Mouse (Mus musculus) stomach, embryonic 14.5 days (tissue): ENCODE results near the gene Cd70. TPM values are rescaled to one million over a fixed set of nuclear protein-coding genes. Genes with fewer than 3 reads are reported as not detected.

Experiments
- ATAC-seq: fragments of 200-750 bp; cut with Nextera tagmentation; 2 replicates; pipeline ENCODE4 v1.8.0; 2017; ENCODE audit warnings: low read depth, moderate TSS enrichment; ENCODE audit not compliant: insufficient number of reproducible peaks, insufficient read depth, low FRiP score
- H3K27ac ChIP-seq: fragments of 300-500 bp; sonication (generic); 2 replicates; pipeline ENCODE4 v1.5.1; 2014; ENCODE audit warnings: mild to moderate bottlenecking, low read length, moderate library complexity, mixed read lengths
- H3K27me3 ChIP-seq: fragments of 300-500 bp; sonication (generic); 2 replicates; pipeline ENCODE4 v1.6.1; 2014; ENCODE audit warnings: low read length, control low read depth, mixed read lengths; ENCODE audit not compliant: control insufficient read depth, insufficient read depth
- H3K36me3 ChIP-seq: fragments of 300-500 bp; sonication (generic); 2 replicates; pipeline ENCODE4 v1.6.1; 2014; ENCODE audit warnings: mild to moderate bottlenecking, control low read depth, low read length, moderate library complexity, mixed read lengths; ENCODE audit not compliant: control insufficient read depth, insufficient read depth
- H3K4me1 ChIP-seq: fragments of 300-500 bp; sonication (generic); 2 replicates; pipeline ENCODE4 v1.6.1; 2014; ENCODE audit warnings: low read length, control low read depth, mixed read lengths; ENCODE audit not compliant: control insufficient read depth, insufficient read depth
- H3K4me2 ChIP-seq: fragments of 300-500 bp; sonication (generic); replicated peaks from 2 replicates; pipeline ENCODE4 v1.6.1; 2014; ENCODE audit warnings: low read depth, low read length, control low read depth
- H3K4me3 ChIP-seq: fragments of 300-500 bp; sonication (generic); 2 replicates; pipeline ENCODE4 v1.5.1; 2014; ENCODE audit warnings: low read depth, low read length, control low read depth
- H3K9ac ChIP-seq: fragments of 300-500 bp; sonication (generic); replicated peaks from 2 replicates; pipeline ENCODE4 v1.6.1; 2014; ENCODE audit warnings: low read depth, mild to moderate bottlenecking, control low read depth, low read length, moderate library complexity, mixed read lengths
- H3K9me3 ChIP-seq: fragments of 300-500 bp; sonication (generic); 2 replicates; pipeline ENCODE4 v1.6.1; 2016; ENCODE audit warnings: low read depth, low read length, control low read depth; ENCODE audit not compliant: control insufficient read depth
- WGBS: fragments of 180-500 bp; shearing (Covaris S2); extraction: QIAGEN DNeasy Blood & Tissue Kit; methylation state at CpG from one replicate; pipeline ENCODE4 v1.1.7; 2014; 5-methylcytosine and 5-hydroxymethylcytosine counted together
- polyA plus RNA-seq: library from polyadenylated mRNA; unstranded; fragments of >200 nt; fragmentation: Nextera tagmentation; extraction: Ambion mirVana; gene quantifications from 2 replicates; pipeline ENCODE4 v1.2.1, GENCODE M21; 2014

Cd70 gene
- polyA plus RNA-seq, 1 experiment from 2014 or later = not detected

DNA sequence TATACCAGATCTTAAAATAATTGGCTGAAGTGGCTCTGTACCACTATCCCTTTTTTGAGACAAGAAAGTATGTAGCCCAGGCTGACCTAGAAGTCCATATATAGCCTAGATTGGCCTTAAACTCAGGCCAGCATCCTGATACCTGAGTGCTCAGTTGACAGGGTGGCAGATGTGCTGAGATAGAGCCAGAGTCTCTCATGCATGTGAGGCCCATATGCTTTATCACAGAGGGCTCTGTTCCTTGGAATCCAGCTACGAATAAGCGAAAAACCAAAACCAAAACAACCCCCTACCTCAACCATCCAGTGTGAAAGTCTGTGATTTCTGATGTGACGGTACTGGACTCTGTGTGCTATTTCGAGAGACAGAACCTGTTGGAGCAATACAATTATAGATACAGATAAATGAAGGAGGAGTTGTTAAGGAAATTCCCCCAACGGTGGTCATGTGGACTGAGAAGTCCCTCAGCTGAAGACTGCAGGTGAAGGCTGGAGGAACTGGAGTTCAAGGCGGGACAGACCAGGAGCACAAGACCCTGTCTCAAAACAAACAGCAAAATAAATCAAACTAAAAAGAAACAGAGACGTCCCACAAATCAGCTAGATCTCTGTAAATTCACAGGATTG is 41.4 kb downstream of the Cd70 start:
- Histone ChIP-seq H3K4me3 (no peak overlapping the region), H3K27ac (no peak overlapping the region), H3K36me3 (no peaks in the 10 kb centered on the region), H3K4me2 (no peak overlapping the region), H3K4me1 (peaks cover 14% of the 10 kb centered on the region), H3K27me3 (no peaks in the 10 kb centered on the region), H3K9me3 (no peaks in the 10 kb centered on the region), H3K9ac (no peak overlapping the region)
- 81% methylated on average over 7 of the region's 7 CpGs for WGBS
- no peak for ATAC-seq

DNA sequence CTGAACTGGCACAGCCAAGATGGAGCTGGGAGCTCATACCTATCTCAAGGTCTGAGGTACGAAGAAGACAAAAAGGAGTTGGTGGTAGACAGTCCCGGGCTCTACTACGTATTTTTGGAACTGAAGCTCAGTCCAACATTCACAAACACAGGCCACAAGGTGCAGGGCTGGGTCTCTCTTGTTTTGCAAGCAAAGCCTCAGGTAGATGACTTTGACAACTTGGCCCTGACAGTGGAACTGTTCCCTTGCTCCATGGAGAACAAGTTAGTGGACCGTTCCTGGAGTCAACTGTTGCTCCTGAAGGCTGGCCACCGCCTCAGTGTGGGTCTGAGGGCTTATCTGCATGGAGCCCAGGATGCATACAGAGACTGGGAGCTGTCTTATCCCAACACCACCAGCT is 42.5 kb downstream of the Cd70 start:
- Histone ChIP-seq H3K36me3 (no peaks in the 10 kb centered on the region), H3K9ac (no peak overlapping the region), H3K4me1 (peaks cover 14% of the 10 kb centered on the region), H3K4me2 (no peak overlapping the region), H3K9me3 (no peaks in the 10 kb centered on the region), H3K4me3 (no peak overlapping the region), H3K27ac (no peak overlapping the region), H3K27me3 (no peaks in the 10 kb centered on the region)
- WGBS = 88% methylated on average over 5 of the region's 5 CpGs
- ATAC-seq = no peak

DNA sequence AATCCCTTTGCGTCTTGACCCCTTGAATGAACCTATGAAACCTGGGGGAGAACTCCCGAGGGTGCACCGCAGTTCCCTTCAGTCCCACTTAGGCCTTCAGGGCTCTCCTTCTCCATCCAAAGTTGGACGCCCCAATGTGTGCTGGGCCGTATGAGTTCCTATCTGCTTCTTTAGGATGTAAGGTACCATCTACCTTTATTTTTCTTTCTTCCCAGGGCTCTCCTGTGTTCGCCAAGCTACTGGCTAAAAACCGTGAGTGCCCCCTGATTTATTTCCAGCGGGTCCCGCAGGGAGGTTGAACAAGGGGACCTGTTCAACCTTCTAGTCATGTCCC is 43.6 kb downstream of the Cd70 start:
- Histone ChIP-seq H3K9ac (no peak overlapping the region), H3K4me3 (peak overlapping the region; percentile 54), H3K9me3 (no peaks in the 10 kb centered on the region), H3K27ac (no peak overlapping the region), H3K27me3 (no peaks in the 10 kb centered on the region), H3K36me3 (no peaks in the 10 kb centered on the region), H3K4me1 (peaks cover 14% of the 10 kb centered on the region), H3K4me2 (peak overlapping the region; percentile 74)
- ATAC-seq = 0 out of 2 replicates have a peak, but pooled peaks have one; percentile 1
- 10% methylated on average over 9 of the region's 9 CpGs for WGBS

DNA sequence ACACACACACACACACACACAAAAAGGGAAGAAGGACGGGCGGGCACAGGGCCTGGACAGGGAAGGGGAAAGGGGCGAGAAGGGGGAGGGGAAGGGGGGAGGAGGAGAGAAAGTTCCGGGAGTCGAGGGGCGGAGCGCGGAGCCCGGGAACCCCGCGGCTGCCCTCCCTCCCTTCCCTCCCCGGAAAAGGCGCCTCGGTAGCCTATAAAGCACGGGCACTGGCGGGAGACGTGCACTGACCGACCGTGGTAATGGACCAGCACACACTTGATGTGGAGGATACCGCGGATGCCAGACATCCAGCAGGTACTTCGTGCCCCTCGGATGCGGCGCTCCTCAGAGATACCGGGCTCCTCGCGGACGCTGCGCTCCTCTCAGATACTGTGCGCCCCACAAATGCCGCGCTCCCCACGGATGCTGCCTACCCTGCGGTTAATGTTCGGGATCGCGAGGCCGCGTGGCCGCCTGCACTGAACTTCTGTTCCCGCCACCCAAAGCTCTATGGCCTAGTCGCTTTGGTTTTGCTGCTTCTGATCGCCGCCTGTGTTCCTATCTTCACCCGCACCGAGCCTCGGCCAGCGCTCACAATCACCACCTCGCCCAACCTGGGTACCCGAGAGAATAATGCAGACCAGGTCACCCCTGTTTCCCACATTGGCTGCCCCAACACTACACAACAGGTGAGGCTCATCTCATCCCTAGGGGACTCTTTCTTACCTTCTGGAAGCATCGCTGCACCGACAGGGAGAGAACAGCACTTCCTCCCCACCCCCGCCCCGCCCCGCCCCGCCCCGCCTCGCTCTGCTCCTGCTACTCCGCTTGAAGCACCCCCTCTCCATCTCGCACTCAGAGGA is 44.2 kb downstream of the Cd70 start, which contains the start of gene Tnfsf9:
TSS of gene Tnfsf9 (plus strand) at position 145 of the 854 bp plus-strand sequence.
- Histone ChIP-seq H3K4me2 (peak within 1 kb of the TSS; percentile 74), H3K27ac (peak within 1 kb of the TSS; percentile 23; the same call in 1 of the 2 replicates), H3K27me3 (no peaks in the 10 kb centered on the region), H3K9me3 (no peaks in the 10 kb centered on the region), H3K36me3 (no peaks in the 10 kb centered on the region), H3K4me3 (peak within 1 kb of the TSS; percentile 54), H3K4me1 (peaks cover 14% of the 10 kb centered on the region), H3K9ac (peak within 1 kb of the TSS; percentile 45)
- ATAC-seq = peak; percentile 77
- WGBS = under 1% methylated on average over 48 of the region's 61 CpGs

DNA sequence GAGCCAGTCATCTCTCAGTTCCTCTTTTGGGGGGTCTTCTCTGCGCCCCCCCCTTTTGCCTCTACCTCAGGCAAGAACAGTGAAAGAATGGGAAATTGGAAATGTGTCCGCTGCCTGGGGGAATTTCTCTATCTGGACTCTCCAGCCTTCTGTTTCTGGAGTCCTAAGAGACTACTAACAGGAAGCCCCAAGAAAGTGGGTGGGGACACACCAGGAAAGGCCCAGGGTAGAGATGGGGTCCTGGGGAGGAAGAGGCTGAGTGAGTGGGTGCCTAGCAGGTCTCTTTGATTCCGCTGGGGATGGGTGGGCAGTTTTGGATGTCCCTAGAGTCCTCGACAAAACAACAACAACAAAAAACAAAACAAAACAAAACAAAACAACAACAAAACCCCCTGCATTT is 45.1 kb downstream of the Cd70 start:
- 43% methylated on average over 4 of the region's 4 CpGs for WGBS
- H3K9me3 ChIP-seq = no peaks in the 10 kb centered on the region
- peak overlapping the region; percentile 74 for H3K4me2 ChIP-seq
- no peak overlapping the region for H3K9ac ChIP-seq
- ATAC-seq = peak; percentile 8; the same call in 1 of the 2 replicates
- peaks cover 14% of the 10 kb centered on the region for H3K4me1 ChIP-seq
- no peaks in the 10 kb centered on the region for H3K36me3 ChIP-seq
- no peak overlapping the region; the same call in 1 of the 2 replicates for H3K27ac ChIP-seq
- peak overlapping the region; percentile 54; the same call in 1 of the 2 replicates for H3K4me3 ChIP-seq
- H3K27me3 ChIP-seq = no peaks in the 10 kb centered on the region

DNA sequence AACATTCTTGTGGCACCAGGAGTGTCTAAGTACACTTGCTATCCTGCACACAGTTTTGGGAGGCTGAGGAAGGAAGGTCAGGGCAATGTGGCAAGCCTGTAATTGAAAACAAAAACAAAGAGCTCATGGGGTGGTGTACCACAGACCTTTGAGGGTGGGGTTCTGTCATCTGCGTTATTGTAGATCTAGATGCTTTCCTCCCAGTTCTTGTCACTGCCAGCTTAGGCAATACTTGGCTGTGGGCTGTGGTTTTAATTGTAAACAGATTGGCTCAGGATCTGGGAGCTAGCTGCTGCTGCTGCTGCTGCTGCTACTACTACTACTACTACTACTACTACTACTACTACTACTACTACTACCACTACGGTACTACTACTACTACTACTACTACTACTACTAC is 47.3 kb downstream of the Cd70 start:
- no peak for ATAC-seq
- 84% methylated on average over 2 of the region's 2 CpGs for WGBS
- Histone ChIP-seq H3K36me3 (no peaks in the 10 kb centered on the region), H3K9me3 (no peaks in the 10 kb centered on the region), H3K4me2 (no peak overlapping the region), H3K9ac (no peak overlapping the region), H3K27me3 (no peaks in the 10 kb centered on the region), H3K4me1 (peaks cover 14% of the 10 kb centered on the region), H3K4me3 (no peak overlapping the region), H3K27ac (no peak overlapping the region)

DNA sequence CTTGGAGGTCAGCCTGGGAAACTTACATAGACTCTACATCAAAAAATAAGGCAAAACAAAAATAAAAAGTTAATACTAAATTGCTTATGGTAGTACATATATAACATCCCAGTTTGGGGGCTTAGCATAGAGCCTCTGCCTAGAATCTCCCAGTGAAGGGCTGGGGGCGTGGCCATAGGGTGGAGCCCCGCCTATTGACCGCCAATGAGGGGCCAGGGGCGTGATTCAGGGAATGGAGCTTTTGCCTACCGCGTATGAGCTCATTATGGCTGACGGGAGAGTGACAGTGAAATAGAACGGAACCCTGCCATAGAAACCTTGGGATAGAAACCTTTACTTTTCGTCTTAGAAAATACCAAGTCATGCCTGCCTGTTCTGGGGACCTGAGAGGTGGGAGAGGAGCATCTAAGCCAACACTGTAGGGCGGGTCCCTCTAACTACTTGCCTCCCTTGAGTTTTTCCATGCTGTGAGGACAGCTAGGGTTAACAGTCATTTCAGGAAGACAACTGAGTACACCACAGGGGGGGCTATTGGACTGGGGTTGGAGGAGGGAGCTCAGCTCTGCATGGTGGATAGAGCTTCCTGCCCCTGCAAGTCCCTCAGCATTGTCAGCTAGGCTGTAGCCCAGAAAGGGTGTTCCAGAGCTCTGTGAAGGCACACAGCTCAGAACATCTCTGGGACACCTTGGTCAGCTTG is 49.8 kb downstream of the Cd70 start:
- H3K9me3 ChIP-seq = no peaks in the 10 kb centered on the region
- no peak overlapping the region for H3K4me3 ChIP-seq
- H3K36me3 ChIP-seq = no peaks in the 10 kb centered on the region
- no peaks in the 10 kb centered on the region for H3K27me3 ChIP-seq
- H3K9ac ChIP-seq = no peak overlapping the region
- no peak for ATAC-seq
- H3K4me2 ChIP-seq = no peak overlapping the region
- H3K4me1 ChIP-seq = peaks cover 5% of the 10 kb centered on the region; the same call in 1 of the 2 replicates
- no peak overlapping the region for H3K27ac ChIP-seq
- WGBS = 10% methylated on average over 10 of the region's 10 CpGs

DNA sequence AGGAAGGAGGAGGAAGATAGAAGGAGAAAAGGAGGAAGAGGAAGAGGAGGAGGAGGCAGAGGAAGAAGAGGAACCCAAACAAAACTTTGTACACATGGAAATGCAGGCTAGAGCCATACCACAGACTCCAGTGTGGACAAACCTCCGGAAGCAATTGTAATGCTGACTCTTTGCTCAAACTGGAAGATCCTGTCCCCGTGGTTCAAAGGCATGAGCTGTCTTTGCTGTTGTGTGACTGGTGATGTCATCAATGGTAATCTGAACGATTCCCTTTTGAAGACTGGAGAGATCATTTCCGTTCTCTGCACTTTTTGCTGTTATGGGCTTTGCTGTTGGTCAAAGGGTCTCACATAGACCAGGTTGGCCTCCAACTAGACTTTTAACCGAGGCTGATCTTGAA is 51.3 kb downstream of the Cd70 start:
- Histone ChIP-seq H3K4me3 (no peak overlapping the region), H3K9ac (no peak overlapping the region), H3K36me3 (no peaks in the 10 kb centered on the region), H3K4me2 (no peak overlapping the region), H3K9me3 (no peaks in the 10 kb centered on the region), H3K4me1 (no peaks in the 10 kb centered on the region), H3K27ac (no peak overlapping the region), H3K27me3 (no peaks in the 10 kb centered on the region)
- no peak for ATAC-seq
- 86% methylated on average over 5 of the region's 5 CpGs for WGBS
